Mouse (Mus musculus) left cerebral cortex, adult 6 months (tissue): ENCODE measurements around the gene Dnajc1. TPM values are rescaled to one million over a fixed set of nuclear protein-coding genes. Genes with fewer than 3 reads are reported as not detected.

ENCODE experiments used
- long read RNA-seq, 2 experiments: library from polyadenylated mRNA; unstranded; transcript quantifications; one replicate each; pipeline ENCODE4 v2.0.0; 2019 to 2020
- polyA plus RNA-seq: library from polyadenylated mRNA; unstranded; fragments of <200 nt; fragmentation: Nextera tagmentation; gene quantifications from 2 replicates; pipeline ENCODE4 v1.2.3, GENCODE M21; 2021

Dnajc1 gene
- 12.5 and 15.0 TPM in 2 replicates for polyA plus RNA-seq
- long read RNA-seq, experiment 1, full-length matches to known transcripts = 15 of 43 reads
- long read RNA-seq, experiment 1, partial matches to known transcripts = 10 of 43 reads
- long read RNA-seq, experiment 1, other reads (novel, unspliced or antisense) = 18 of 43 reads
- long read RNA-seq, experiment 2, full-length matches to known transcripts = 5 of 27 reads
- long read RNA-seq, experiment 2, partial matches to known transcripts = 19 of 27 reads
- long read RNA-seq, experiment 2, other reads (novel, unspliced or antisense) = 3 of 27 reads

GRCm38 (mm10) chr2:18392331-18393021, at the start of gene Dnajc1:
Gene Dnajc1, minus strand, starts transcription at chr2:18392830.

